Mouse (Mus musculus) ES-CJ7 (cell line): ENCODE measurements around the gene Myadml2.
A peak's percentile ranks its signal among the peaks of the same experiment; 100 is the strongest.
"Not testable (repeated sequence)": the region's sequence is repeated elsewhere in the genome, so short reads cannot be mapped to it uniquely, and the experiment has no call there.

Experiments
- DNase-seq: peaks from one replicate; pipeline ENCODE4 v3.0.0; 2011; ENCODE audit warnings: low read depth, low spot score

Gene Myadml2

DNA sequence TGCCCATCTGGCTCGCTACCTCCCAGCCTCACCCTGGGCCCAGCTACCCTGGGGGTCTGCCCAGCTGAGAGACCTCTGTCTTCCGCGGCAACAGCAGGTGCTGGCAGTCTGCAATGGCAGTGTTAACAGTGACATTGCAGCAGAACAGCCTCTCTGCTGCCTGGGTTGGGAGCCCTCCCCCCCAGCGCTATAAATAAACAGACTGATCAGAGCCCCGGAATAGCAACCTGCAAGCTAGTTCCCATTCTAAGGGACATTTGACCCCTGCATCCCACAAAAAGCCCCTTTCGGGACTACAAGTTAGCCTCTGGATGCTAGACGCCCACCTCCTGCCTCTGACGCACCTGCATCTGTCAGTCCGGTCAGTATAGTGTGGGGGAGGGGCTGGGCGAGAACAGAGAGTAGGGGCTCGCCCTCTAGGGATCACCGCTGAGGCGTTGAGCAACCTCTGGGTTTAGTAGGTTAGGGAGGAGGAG is at the start of gene Myadml2:
TSS of gene Myadml2 (minus strand) at position 158 of the 476 bp plus-strand sequence.
- DNase-seq, result peak; percentile 90

DNA sequence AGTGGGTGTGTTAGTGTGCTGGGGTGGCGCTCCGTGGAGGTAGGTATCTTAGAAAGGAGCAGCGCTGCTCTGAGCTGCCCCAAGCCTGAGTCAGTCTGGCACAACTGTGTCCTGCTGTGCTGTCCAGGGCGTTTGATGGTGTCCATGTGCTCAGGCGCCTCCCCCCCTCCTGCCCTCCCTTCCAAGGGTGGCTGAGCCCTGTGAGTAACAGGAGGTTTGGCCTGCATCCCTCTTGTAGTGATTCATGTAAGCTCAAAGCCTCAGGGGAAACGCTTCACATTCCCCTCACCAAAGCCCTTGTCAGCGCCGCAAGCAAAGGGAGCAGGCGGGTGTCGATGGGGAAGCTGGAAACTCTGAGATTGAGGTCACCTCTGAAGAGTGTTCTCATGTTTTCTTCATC is 49.8 kb upstream of the Myadml2 start:
- DNase-seq, result no peak

DNA sequence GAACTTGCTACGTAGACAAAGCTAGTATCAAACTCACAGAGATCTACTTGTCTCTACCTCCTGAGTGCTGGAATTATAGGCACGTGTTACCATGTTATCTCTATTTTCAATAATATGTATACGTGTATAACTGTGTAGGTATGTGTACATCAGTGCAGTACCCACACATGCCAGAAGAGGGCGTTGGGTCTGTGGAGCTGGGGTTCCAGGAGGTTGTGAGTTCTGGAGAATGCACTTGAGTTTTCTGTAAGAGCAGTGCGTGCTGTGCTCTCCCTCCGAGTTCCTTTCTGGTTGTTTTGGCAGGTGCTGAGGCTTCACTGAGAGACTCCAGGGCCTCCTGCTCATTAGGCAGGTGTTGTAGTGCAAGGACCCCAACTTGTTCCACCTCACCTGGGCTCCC is 48.6 kb upstream of the Myadml2 start:
- peak; percentile 67 for DNase-seq

DNA sequence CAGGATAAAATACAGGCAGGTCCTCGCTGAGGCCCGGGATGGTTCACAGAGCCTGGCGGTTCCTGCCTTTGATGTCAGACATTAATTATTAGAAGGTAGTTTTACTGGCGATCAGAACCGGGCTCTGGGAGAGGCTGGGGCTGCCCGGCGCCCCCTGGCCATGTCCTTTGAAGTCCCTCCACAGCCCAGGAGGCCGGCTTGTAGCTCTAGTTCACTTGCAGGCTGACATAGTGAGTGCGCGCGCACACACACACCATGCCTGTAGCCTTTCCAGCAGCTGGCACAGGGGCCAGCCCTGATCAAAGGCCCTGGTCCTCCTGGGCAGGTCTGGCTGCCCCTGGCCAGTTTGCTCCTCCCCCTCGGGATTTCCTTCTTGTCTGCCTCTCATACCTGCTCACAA is 47.7 kb upstream of the Myadml2 start:
- DNase-seq, result no peak

DNA sequence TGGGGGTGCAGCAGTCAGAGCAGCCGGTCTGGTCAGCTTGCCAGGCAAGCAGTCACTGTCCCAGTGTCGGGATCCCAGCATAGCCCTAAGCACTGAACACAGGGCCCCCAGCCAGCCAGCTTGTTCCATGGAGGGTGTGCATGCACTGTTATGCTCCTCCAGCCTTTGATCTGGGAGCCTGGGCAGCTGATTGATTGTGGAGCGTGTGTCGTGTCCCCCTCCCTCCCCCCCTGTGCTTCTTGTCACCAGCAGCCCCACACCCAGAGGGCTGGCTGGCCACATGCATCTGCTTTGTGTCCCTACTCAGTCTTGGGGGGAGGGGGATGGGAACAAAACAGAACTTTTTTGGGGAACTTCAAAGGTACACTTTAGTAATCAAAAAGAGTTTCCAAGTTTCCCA is 47.2 kb upstream of the Myadml2 start:
- no peak for DNase-seq

DNA sequence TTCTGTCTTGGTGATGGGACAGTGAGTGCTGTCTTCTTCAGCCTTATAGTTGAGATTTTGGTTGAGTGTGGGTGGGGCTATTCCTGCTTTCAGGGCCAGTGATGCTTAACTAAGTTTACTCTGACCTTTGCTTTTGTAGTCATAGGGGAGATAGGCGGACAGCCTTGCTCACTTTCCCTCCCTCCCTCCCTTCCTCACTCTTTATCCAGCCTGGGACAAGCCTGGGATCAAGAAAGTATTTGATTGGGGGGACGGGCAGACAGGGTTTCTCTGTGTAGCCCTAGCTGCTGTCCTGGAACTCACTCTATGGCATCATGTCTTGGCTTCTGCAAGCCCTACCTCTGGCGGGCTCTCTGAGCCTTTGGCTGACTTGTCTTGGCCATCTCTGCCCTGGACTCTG is 45.5 kb upstream of the Myadml2 start:
- DNase-seq, result no peak

DNA sequence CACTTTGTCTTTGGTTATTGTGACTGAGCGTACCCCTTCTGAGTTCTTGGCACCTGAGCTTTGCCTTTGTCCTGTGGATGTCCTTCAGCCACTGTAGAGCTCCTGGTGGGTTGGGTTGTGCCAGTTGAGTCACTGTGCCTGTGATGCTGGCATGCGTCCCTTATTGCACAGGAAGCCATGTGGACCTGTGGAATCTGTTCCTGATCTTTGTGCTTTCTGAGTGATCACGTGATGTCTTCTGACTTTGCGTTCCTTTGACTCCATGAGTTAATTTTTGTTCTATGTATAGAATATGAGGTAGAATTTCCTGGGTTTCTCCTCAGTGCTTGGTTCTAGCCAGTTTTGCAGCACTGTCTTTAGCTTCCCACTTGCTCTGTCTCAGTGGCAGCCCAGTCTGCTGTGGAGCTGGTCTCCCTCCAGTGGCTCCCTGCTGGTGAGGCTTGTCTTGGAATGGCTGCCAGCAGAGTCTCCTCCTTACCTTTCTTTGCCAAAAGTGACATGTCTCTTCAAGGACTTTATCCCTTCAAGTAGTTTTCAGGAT is 44.6 kb upstream of the Myadml2 start:
- DNase-seq, result no peak

DNA sequence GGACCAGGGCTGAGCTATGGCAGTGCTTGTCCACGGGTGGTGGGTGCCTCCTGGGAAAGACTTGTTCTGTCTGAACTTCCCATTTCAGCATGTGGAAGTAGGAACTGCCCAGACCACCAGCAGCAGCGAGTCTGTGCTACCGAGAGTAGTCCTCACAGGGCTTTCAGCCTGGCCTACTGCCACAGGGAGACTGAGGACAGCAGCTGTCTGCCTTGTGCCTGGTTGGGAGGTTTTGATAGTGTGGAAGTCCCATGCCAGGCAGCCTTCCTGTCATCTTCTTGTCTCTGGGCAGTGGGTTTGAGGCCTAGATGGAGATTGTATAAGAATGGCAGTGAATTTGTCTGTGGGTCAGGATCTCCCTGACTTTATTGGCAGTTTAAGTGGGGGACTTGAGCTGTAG is 41.4 kb upstream of the Myadml2 start:
- DNase-seq, result no peak

DNA sequence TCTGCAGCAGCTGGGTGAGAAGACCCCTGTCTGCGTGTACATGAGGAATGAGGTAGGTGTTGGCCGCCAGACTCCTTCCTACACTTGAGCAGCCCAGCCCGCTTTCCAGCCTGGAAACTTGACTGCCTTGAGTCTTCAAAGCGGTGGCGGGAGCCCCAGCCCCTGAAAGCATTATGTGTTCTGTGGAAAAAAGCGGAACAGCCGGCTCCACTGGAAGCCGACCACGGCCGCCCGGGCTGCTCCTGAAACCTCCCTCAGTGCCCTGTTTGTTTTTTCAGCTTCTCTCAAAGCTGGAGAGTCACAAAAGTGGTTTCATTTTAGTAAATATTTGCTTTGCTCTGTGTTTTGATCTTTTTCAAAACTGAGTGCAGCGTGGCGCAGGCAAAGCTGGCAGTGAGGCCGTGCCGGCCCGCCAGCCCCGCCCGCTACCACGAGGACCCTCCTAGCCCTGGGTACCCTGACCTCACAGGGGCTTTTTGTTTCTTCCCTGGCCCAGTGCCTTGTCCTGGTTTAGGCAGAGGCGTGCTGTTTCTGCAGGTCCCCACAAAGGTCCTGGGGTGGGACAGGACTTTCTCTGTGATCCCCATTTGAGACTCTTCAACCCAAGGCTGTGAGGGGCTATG is 38.8 kb upstream of the Myadml2 start:
- DNase-seq, result no peak

DNA sequence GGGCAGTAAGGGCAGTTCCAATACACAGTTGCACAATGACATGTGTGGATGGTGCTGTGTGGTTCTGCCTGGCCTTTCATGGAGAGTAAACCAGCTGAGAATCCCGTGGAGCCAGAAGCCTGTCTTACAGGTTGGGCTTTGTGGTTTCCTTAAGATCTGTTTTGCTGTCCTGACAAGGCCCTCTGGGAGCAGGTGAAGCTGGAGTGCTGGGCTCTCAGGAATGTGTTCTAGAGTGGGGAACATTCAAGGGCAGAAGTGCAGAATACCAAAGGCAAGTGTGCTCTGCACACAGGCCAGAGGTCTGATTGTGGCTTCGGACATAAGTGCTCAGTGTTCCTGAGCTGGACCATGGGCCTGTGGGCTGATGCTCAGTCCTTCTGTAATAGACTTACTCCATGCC is 36.7 kb upstream of the Myadml2 start:
- no peak for DNase-seq

DNA sequence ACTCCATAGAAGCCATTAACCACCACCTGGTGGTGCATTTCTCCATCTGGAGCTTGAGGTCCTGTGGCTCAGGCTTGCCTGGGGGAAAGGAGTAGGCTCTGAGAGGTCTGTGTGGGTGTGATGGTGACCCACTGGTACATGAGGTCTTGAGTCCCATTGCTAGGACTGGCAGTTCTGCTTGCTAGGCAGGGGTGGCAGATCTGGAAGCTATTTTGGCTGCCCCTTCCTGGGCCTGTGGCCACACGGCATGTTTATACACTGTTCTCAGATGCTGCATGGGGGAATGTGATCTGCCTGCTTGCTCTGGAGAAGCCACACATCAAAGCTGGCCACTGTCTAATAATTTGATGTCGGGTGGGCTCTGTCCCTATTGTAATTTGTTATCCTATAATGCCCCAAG is 36.1 kb upstream of the Myadml2 start:
- no peak for DNase-seq

DNA sequence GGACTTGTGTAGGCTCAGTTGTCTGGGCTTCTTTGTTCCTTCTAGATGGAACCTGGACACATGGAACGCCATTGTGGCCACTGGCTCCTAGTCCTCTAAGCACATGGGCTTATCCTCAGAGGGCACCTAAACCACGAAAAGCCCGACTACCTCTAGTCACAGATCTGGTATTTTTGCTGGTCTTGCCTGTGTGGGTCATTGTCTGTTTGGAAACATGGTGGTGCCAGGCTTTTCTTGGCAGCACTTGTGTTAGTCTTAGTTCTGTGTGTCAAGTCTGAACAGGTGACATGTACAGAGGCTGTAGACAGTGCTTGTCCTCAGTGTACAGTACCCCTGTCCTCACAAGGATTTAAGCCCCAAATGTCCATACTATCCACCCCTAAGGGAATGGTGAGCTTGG is 35.6 kb upstream of the Myadml2 start:
- no peak for DNase-seq

DNA sequence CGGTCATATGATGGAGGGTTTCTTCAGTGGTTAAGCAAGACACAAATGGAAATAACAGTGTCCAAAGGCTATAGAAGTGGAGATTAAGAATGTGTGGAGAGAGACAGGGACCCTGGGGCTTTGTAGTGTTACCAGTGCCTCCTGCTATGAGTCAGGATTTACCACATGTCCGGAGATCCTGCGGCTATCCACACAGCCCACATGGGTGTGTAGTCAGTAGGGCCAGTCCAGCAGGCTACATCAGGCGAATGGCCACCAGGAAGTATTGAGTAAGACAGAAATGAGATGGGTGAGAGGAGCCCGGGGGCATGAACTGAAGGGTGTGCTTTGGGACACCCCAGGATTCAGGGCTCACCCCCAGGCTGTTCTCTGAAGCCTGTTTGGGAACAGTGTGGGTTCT is 34.7 kb upstream of the Myadml2 start:
- no peak for DNase-seq

DNA sequence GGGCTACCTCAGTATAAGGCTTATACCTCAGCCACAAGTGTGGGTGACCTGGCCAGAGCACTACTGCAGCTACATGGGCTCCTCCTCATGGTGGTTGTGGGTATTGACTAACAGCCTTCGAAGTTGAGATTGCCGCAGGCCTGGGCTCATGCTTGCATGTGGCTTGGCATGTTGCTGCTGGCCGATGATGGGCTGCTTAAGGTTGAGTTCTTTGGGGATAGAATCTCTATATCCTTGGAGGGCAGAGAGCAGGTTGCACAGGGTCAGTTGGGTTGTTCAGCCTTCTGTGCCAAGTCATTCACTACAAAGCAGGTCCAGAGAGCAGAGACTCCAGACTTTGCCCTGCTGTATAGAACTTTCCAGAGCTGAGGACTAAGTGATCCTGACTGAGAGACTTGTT is 32.0 kb upstream of the Myadml2 start:
- DNase-seq, result peak; percentile 66

DNA sequence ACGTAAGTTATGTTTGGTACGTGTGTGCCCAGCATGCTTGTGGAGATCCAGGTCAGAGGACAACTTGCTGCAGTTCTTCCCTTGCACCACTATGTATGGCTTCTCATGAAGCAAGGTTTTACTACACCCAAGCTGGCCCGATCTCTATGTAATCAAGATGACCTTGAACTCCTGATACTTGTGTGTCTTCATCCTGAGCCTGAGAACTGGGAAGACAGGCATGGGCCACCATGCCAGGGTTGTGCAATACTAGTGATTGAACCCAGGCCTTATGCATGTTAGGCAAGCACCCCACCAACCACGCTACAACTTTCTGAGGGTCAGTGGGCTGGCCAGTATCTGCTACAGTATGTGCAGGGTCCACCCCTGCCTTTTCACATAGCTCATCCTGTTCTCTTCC is 29.0 kb upstream of the Myadml2 start:
- DNase-seq, result no peak

DNA sequence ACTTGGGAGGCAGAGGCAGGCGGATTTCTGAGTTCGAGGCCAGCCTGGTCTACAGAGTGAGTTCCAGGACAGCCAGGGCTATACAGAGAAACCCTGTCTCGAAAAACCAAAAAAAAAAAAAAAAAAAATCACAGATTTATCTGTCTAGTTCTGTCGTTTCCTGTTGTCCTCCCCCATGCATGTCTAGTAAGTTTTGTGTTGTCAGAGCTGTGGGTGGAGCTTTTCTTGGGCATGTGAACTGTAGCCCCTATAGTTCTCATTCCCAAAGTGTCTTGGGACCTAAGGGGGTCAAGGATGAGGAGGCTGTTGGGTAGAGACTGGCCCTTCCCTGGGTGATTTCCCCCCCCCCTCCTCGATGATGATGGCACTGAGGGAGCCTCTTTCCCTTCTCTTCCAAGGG is 27.9 kb upstream of the Myadml2 start:
- DNase-seq, result not testable (repeated sequence)

DNA sequence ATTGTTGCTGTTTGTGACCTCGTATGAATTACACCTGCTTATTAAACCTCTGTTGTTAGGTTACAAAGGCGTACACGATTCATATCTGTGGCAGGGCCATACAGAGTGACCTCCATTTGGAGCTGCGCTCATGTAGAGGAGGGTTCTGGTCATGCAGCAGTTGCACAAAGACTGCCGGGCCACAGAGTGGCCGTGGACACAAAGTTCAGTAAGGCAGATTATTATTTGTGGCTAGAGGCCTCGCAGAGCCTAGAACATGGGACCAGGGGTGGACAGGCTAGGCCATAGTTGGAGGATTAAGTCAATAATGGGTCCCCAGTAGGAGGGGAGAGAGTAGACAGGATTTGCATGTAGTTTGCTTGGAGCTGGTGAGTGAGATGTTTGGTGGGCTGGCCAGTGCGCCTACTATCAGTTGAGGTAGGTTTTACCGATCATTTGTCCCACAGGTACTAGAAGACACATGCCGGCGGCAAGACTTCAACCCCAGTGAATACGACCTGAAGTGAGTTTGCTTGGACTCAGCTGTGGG is 25.7 kb upstream of the Myadml2 start:
- DNase-seq, result peak; percentile 26

DNA sequence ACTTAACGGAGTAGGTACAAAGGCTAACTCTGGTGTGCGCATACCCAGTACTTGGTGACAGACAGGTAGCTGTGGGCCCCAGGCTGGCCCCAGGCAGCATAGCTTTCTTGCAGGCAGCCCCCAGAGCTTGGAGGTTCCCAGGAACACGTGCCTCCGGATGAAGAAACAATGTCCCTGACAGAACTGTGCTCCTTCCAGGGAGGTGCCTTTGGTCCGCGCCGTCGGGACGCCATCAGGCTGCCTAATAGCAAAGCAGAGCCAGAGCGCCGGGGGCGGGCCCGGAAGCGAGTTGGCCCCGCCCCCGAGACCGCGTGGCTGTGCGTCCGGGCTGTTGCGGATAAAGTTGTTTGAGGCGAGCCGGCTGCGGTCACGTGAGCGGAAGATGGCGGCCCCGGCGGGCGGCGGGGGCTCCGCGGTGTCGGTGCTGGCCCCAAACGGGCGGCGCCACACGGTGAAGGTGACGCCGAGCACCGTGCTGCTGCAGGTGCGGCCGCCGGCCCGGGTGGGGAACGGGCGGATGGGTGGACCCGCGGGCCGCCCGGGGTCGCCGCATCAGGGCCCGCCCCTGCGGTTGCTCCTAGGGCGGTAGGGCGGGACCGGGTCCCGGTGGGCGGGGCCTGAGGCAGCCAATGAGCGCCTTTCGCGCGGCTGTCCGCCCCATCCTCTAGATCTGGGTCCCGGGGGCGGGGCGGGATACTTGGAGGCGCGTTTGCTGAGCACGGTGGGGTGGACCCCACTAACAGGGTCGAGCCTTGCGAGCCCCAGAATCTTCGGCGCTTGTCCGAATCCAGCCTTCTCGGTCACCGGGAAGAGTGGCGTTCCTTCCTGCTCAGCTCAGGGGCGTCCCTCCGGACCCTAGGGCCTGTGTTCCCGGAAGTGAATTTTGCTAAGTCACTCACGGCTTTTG is 25.0 kb upstream of the Myadml2 start, which contains the start of gene Aspscr1:
TSS of gene Aspscr1 (plus strand) at position 287 of the 907 bp plus-strand sequence.
- DNase-seq, result peak; percentile 95

DNA sequence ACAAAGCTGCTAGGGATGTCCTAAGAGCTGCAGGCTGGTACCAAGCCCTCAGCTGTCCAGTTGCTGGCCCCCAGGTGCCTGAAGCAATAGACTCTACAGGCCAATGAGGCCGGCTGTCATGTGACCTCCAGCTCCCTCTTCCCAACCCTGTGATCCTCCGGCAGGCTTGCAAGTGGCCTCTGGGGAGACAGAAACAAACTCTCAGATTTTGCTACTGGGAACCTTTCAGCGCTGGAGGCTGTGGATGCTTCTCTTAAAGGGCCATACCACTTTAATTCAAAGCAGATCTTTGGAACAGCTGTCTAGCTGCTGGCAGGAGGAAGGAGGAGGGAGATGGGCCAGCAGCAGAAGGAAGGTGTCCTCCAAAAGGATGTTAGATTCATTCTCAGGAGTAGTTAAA is 18.7 kb upstream of the Myadml2 start:
- DNase-seq, result no peak

DNA sequence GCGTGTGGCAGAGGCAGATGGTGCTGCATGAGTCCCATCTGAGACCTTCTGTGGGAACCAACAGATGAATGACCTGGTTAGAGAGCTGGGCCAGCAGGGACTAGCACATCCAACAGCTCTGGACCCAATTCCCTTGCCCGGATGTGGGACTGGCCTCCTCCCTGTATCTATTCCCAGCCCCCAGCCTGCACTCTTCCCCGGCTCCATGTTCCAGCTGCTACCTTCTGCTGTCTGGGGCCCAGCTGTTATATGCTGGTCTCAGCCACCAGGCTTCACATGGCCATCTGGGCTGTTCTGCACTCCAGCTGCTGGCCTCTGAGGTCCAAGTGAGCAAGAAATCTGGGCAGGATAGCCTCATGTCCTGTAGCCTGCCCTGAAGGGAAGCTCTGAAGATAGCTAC is 17.4 kb upstream of the Myadml2 start:
- no peak for DNase-seq

DNA sequence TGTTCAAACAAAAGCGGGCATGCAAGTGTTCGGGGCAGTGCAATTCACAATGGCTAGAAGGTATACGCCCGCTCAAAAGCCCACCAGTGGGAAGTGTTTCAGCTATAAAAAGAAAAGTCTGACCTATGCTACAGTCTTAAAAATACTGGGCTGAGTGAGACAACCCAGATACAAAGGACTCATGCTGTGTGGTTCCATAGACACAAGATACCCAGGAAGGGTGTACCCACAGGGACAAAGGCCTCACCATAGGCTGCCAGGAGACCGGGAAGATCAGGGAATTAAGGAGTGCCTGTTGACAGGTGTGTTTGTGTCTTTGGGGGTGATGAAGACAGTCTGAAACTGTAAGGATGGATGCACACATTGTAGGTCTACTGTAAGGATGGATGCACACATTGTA is 15.8 kb upstream of the Myadml2 start:
- DNase-seq, result peak; percentile 97

DNA sequence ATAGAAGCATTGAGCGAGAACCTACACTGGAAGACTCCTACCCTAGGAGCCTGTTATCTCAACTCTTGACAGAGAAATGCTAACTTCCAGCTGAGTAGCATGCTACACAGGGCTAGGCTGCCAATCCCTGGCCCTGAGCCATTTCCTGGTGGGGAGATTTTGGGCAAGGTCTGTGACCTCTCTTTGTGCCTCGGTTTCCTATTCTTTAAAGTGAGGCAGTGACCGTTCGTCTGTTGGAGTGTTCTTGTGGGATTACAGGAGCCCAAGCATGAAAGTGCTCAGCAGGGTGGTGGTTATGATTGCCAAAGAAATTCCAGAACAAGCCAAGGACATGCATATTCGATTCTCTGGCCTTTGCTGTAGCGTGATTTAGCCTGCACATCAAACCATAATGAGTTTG is 14.8 kb upstream of the Myadml2 start:
- DNase-seq, result no peak

DNA sequence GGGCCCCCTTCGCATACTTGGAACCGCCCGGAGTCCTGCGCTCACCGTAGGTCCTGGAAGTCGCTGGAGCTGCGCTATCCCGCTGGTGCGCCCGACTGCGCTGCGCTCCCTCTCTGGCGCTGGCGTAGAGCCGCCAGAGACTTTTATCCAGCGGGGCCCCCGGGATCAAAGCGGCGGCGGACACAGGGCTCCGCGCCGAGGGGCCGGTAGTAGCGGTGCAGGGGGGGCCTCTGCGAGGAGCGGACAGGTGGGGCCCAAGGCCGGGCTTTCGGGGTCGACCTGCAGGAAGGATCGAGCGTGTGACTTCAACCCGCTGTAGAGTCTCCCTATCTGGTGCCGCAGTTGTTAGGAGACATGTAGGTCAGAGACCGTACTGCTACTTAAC is 13.1 kb upstream of the Myadml2 start, which contains the start of gene Notum:
TSS of gene Notum (minus strand) at position 100 of the 385 bp plus-strand sequence.
- no peak for DNase-seq
